Mouse (Mus musculus): ENCODE results near the gene Rfxank. TPM values are rescaled to one million over a fixed set of nuclear protein-coding genes. Genes with fewer than 3 reads are reported as not detected.

Gene Rfxank
- total RNA-seq, 2 experiments from 2014 or later = 16.0 to 16.4 TPM

GRCm38 (mm10) chr8:70152537-70153257, 13.7 kb upstream of the Rfxank start:
- peak in 1 of 2 experiments; percentile 56 for DNase-seq (ENCODE audit: low spot score in 2 of 2)

- DNase-seq (ENCODE audit: low spot score in 2 of 2) = no peak
These were observed 11.2 kb upstream of the Rfxank start for GRCm38 (mm10) chr8:70150158-70150557.

- DNase-seq (ENCODE audit: low spot score in 2 of 2) = no peak
These were observed 9.0 kb upstream of the Rfxank start for GRCm38 (mm10) chr8:70147678-70148607.

GRCm38 (mm10) chr8:70139981-70140380, 1.0 kb upstream of the Rfxank start:
- no peak for DNase-seq (ENCODE audit: low spot score in 2 of 2)

GRCm38 (mm10) chr8:70137890-70138289, 1.1 kb downstream of the Rfxank start:
- no peak for DNase-seq (ENCODE audit: low spot score in 2 of 2)

GRCm38 (mm10) chr8:70136591-70136990, 2.4 kb downstream of the Rfxank start:
- no peak for DNase-seq (ENCODE audit: low spot score in 2 of 2)

GRCm38 (mm10) chr8:70134931-70135330, 4.0 kb downstream of the Rfxank start:
- no peak for DNase-seq (ENCODE audit: low spot score in 2 of 2)

- no peak for DNase-seq (ENCODE audit: low spot score in 2 of 2)
These were observed 4.9 kb downstream of the Rfxank start for GRCm38 (mm10) chr8:70134086-70134485.

GRCm38 (mm10) chr8:70131166-70131883, 7.6 kb downstream of the Rfxank start, which contains the start of gene Nr2c2ap:
TSS of gene Nr2c2ap (plus strand) at chr8:70131333.
- DNase-seq (ENCODE audit: low spot score in 2 of 2) = peak; percentile 62 to 86

GRCm38 (mm10) chr8:70130066-70130465, 8.9 kb downstream of the Rfxank start:
- no peak for DNase-seq (ENCODE audit: low spot score in 2 of 2)

- DNase-seq (ENCODE audit: low spot score in 2 of 2) = peak; percentile 79 to 86
These were observed 9.5 kb downstream of the Rfxank start for GRCm38 (mm10) chr8:70129309-70129952.

GRCm38 (mm10) chr8:70128435-70128834, 10.5 kb downstream of the Rfxank start:
- peak in 1 of 2 experiments; percentile 71 for DNase-seq (ENCODE audit: low spot score in 2 of 2)

- DNase-seq (ENCODE audit: low spot score in 2 of 2) = peak in 1 of 2 experiments; percentile 55
These were observed 14.0 kb downstream of the Rfxank start for GRCm38 (mm10) chr8:70124992-70125391.

- DNase-seq (ENCODE audit: low spot score in 2 of 2) = no peak
These were observed 16.1 kb downstream of the Rfxank start for GRCm38 (mm10) chr8:70122863-70123262.

GRCm38 (mm10) chr8:70120667-70121066, 18.3 kb downstream of the Rfxank start, which contains the start of gene Ncan:
TSS of gene Ncan (minus strand) at chr8:70120873.
- peak; percentile 84 to 94 for DNase-seq (ENCODE audit: low spot score in 2 of 2)

GRCm38 (mm10) chr8:70118726-70119700, 19.9 kb downstream of the Rfxank start:
- peak; percentile 50 to 77 for DNase-seq (ENCODE audit: low spot score in 2 of 2)

- no peak for DNase-seq (ENCODE audit: low spot score in 2 of 2)
These were observed 21.3 kb downstream of the Rfxank start for GRCm38 (mm10) chr8:70117611-70118010.

GRCm38 (mm10) chr8:70114892-70115291, 24.1 kb downstream of the Rfxank start:
- DNase-seq (ENCODE audit: low spot score in 2 of 2) = no peak

GRCm38 (mm10) chr8:70114488-70114887, 24.5 kb downstream of the Rfxank start:
- DNase-seq (ENCODE audit: low spot score in 2 of 2) = no peak
